Mouse (Mus musculus) embryonic fibroblast, embryonic 13.5 days (primary cell): ENCODE measurements around the gene Adipor2.

Experiments used
- CTCF ChIP-seq: IDR thresholded peaks from 2 replicates; pipeline ENCODE4 v1.5.1; 2011; ENCODE audit warnings: mild to moderate bottlenecking, control low read depth, low read length, moderate library complexity, borderline replicate concordance; ENCODE audit not compliant: insufficient read depth
- POLR2A ChIP-seq: IDR thresholded peaks from 2 replicates; pipeline ENCODE4 v1.6.1; 2011; ENCODE audit warnings: low read depth, mild to moderate bottlenecking, control low read depth, low read length, moderate library complexity

DNA sequence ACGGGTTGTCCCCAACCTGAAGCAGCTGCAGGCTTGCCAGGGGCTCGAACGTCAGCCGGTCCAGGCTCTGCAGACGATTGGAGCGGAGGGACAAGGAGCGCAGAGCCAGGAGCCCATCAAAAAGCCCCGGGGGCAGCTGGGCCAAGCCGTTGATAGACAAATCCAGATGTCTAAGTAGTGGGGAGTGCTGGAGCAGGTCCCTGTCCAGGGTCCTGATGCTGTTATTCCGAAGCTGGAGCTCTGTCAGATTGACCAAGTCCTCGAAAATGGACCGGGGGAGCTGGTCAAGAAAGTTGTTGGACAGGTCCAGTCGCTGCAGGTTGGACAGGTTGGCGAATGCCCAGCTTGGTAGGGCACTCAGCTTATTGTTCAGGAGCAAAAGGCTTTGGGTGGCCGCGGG lies 97.0 kb downstream of the Adipor2 start:
- TF ChIP-seq CTCF (no peak), POLR2A (no peak)
